Mouse (Mus musculus) heart, postnatal 10 days (tissue): ENCODE measurements around the gene Luc7l3. TPM values are rescaled to one million over a fixed set of nuclear protein-coding genes. Genes with fewer than 3 reads are reported as not detected.
A peak's percentile ranks its signal among the peaks of the same experiment; 100 is the strongest.

Experiments used
- DNase-seq, 2 experiments: peaks; one replicate each; pipeline ENCODE4 v3.0.0; 2021
- intact Hi-C: fragments of 180-260 bp; cut with DNase I; formaldehyde crosslinking; loops from one replicate; pipeline ENCODE4 v1.15.1; 2025
- total RNA-seq, 2 experiments: library from RNA; stranded (reverse); gene quantifications; 2 replicates each; pipeline ENCODE4 v1.2.3; 2021

Gene Luc7l3
- total RNA-seq, 2 experiments from 2014 or later, result 44.2 to 48.1 TPM

DNA sequence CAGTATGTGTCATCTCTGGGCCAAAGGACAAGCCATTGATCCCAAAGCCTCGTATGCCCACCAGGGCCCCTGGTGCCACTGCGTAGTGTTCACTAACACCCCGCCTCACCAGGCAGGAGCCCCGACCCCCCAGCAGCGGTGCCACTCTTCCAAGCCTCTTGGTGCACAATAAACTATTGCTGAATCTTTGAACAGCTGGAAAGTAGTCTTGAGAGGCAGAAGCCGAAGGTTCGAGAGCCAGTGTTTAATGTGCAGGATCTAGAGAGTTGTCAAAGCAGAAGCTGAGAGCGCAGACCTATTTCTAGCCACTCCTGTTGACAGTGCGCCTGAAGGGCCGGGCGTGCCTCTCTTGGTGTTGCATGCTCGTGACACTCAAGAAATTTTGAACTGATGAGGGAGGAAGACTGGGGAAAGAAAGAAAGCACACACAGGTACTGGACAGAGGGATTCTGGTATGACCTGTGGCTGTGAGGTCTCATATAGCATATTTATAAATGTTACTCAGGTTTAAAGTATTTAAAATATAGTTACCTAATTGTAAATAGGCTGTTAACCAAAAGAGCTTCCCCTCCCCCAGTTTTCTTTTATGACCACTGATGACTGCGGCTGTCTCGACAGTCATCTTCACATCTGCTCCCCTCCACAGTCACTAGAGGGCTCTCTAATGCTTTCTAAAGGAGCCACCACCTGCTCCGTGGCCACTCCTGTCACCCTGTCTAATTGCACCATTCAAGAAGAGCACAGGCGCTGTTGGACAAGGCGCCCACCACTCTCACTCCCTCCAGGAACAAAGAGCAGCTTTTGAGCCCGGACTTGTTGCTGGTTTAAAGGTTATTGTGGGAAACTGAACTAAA, 18.2 kb upstream of the Luc7l3 start:
- intact Hi-C loops, result loop anchor here (2.0 to 5.0 kb wide), 3 partner anchors 65 to 202 kb away; partner anchors contain the start of gene Spata20
- peak; percentile 63 to 69 for DNase-seq

DNA sequence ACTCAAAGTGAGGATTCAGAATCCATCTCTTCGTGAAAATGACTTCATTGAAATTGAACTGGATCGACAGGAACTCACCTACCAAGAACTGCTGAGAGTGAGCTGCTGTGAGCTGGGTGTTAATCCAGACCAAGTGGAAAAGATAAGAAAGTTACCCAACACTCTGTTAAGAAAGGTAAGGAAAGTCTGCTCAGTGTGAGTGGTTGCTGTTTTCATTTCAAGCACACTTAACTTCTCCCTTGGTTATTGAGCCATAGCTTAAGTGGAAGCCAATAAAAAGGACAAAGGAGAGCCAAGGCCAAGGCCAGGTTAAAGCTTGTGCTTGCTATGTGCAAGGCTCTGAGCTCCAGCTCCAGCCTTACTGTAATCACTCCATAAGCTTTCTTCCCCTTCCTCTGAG, 16.6 kb upstream of the Luc7l3 start:
- intact Hi-C loops, result loop anchor here (5.0 kb wide), 1 partner anchor 204 kb away; no protein-coding TSS in a partner anchor
- no peak for DNase-seq

DNA sequence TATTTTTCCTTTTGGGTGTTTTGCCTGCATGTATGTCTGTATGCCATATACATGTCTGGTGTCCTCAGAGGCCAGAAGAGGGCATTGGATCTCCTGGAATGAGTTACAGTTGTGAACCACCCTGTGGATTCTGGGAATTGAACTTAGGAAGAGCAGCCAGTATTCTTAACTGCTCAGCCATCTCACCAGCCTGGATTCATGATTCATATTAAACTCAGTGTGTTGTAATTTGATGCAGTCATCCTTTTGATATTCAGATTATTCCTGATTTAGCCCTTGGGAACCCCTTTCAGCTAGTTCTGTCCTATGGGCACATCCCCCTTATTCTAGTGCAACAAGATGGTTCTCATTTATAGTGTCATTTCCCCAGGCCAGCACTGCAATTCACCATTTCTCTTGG, 14.8 kb upstream of the Luc7l3 start:
- no peak for DNase-seq

DNA sequence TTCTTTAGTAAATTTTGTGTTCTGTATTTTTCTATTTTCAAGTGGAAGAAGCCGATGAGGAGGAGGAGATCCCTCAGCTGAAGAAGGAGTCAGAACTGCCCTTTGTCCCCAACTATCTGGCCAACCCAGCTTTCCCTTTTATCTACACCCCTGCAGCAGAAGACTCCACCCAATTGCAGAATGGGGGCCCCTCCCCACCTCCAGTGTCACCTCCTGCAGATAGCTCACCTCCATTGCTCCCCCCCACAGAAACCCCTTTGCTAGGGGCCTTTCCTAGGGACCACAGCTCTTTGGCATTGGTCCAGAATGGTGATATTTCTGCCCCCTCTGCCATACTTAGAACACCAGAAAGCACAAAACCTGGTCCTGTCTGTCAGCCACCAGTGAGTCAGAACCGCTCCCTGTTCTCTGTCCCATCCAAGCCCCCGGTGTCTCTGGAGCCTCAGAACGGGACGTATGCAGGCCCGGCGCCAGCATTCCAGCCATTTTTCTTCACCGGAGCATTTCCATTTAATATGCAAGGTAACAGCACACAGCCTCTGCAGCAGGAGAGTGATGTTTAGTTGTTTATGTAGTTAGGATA, 12.7 kb upstream of the Luc7l3 start:
- intact Hi-C loops, result no loop called here
- DNase-seq, result no peak

More for the DNA sequence above, 14.8 kb upstream of the Luc7l3 start:
- intact Hi-C loops, result loop anchor here (5.0 kb wide), 1 partner anchor 206 kb away; no protein-coding TSS in a partner anchor

DNA sequence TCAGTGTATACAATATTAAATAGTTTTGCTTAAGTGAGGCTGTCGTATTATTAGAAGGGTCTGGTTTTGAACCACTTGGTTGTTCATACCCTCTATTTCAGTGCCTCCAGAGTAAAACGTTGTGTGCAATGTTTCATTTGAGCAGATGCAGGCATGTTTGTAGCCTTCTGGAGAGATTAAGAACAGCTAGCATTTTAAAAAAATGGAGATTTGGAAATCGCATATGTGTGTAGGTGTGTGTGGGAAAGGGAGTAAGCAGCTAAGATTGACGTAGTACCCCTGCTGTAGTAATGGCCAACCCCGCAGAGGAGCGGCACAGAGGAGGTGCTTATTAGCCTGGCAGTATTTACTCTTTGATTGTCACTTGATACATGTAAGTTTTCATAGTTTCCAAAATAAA, 10.9 kb upstream of the Luc7l3 start:
- DNase-seq, result no peak
- intact Hi-C loops, result no loop called here

DNA sequence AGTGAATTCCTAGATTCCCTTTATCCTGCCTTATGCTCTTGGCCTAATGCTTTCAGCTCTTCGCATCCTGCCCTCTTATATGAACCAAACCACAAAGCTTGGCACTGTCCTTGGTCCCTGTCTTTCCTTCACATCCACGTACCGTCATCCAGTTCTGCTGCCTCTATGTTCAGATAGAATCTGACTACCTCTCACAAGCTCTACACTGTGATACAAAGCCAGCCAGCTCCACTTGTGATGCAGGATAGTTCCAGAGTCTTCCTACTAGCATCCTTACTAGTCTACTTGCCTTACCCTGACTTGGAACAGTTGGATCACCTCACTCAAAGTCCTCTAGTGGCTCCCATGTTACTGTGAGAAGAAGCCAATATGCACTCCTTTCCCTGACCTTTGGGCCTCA, 8.4 kb upstream of the Luc7l3 start:
- intact Hi-C loops, result no loop called here
- no peak for DNase-seq

DNA sequence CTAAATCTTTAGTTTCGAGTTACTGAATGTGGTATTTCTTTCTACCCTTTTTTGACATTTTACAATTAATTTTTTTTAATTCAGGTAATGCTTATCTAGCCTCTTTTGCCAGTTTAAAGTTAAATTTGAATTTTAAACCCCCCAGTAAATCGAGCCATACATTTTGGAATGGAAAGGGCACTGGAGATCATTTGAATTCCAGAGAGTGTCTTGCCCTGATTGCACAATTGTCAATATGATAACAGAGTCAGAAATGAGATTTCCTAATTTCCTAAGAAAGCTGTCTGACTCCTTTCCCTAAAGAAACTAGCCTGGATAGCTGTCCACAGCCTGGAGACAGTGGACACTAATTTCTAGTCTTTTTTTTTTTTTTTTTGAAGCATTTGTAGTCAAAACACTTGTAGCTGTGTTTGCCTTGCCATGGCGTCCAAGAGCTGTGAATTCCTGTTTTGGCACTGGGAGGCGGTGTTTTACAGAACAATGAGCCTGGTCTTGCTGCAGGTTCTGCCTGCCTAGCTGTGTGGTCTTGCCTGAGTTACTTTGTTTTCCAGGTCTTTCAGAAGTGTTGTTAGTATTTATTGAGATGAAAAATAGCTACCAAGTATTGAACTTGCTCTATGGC, 7.6 kb upstream of the Luc7l3 start:
- intact Hi-C loops, result loop anchor here (1.0 kb wide), 1 partner anchor 75 kb away; no protein-coding TSS in a partner anchor
- DNase-seq, result peak; percentile 69 to 74

DNA sequence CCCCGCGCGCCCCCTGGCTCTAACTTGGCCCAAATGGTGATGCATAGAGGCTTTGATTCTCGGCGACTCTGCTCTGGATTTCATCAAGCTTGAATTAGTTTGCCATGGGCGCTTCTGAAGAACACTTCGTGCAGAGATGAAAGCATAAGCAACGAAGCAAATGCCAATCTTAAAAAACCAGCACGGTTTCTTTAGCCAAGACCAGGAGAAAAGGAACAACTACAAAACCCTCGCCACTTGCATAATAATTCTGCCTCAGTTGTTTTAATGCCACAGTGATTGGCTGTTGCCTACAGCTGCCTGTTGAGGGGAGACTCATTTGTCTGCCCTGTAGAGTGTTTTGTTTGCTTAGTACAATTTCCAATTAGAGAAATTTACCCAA, 6.8 kb upstream of the Luc7l3 start:
- intact Hi-C loops, result loop anchor here (1.0 kb wide), 1 partner anchor 76 kb away; no protein-coding TSS in a partner anchor
- DNase-seq, result peak in 1 of 2 experiments; percentile 32

DNA sequence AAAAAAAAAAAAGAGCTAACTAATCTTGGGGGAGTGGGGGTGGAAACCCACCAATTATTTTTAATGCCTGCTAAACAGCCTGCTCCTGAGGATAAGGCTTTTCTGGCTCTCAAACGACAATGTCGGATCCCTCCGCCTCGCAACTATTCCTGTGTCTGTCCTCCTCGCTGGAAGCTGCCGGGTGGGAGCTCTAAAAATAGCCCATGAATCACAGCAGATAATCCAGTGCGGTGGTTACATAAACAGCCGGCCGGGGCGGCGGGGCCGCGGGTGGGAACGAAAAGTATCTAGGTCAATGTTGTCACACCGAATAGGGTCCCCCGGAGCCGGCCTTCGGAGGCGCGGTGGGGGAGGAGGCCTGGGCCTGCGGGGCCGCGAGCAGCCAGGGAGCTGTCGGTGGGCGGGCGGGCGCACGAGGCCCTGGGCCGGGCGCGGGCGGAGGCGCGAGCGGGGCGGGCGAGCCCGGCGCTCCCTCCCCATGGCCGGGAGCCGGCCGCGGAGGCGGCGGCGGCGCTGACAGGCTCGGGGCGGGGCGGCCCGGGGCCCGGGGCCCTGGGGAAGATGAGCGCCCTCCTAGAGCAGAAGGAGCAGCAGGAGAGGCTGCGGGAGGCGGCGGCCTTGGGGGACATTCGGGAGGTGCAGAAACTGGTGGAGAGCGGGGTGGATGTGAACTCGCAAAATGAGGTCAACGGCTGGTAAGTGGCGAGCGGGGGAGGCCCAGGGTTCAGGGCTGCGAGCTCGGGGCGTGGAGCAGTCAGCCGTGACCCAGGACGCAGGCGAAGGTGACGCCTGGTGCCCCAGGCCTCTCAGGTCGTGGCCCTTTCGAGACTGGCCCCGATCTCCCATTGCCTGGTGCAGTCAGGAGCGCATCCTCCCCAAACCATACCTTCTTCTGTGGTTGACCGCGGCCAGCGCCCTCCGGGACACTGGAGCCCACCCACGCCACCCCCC, 6.2 kb upstream of the Luc7l3 start, which contains the start of gene Ankrd40:
Gene Ankrd40 (plus strand): TSS at position 309 of the 951 bp plus-strand sequence.
- peak; percentile 96 to 97 for DNase-seq
- intact Hi-C loops, result no loop called here

DNA sequence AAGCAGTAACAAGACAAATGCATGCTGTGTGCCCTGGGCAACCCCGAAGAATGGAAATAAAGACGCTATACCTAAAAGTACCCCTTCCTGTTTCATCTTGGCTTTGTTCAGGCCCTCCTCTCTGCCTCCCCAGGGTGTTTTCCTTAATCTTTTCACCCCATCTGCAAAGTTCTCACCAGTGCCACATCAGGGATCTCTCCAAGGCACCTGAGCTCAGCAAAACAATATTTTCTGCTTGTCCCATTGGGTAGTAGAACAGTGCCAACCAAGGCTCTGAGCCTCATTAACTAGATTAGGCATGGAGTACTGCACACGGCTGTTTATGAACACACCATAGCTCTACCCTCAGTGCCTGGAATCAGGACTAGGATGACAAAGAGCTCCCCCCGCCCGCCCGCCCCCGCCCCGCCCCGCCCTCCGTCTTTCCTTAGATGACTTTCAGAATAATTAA, 5.2 kb upstream of the Luc7l3 start:
- peak; percentile 41 to 50 for DNase-seq
- intact Hi-C loops, result no loop called here

DNA sequence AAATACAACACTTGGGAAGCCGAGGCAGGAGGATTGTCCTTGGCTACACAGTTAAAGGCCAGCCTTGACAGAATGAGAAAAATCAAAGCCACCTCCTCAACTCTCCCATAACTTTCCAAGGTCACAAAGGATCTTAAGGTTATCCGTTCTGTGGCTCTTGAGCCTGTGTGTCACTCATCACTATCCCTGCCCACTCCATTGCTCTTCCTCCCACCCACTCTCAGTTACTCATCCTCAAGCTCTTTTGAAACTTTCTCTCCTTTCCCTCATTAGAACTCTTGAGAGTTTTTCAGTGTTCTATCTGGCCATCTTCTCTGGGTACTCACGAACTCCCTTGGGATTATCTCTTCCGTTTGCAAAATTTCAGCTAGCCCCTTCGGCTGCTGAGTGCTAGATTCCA, 2.8 kb upstream of the Luc7l3 start:
- intact Hi-C loops, result no loop called here
- no peak for DNase-seq

DNA sequence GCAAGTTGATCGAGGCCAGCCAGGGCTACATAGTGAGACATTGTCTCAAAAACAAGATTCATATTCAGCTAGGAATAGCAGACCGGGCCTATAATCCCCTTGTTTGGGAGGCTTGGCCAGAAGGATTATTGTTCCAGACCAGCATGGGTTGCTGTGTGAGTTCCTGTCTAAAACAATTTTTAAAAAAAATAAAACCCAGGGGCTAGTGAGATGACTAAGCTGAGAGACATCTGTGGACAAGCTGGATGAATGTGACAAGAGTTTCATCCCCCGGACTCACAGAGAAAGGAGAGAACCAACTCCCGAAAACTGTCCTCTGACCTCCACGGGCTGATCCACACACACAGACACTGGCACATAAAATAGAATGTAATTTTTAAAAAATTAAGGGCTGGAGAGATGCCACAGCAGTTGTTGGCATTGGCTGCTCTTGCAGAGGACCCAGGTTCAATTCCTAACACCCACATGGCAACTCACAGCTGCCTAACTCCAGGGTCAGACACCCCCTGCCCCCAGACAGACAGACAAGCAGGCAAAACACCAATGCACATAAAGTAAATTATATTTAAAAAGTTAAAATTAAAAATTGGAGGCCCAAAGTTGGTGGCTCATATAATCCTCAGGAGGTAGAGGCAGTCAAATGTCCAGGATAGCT, 1.6 kb upstream of the Luc7l3 start:
- intact Hi-C loops, result no loop called here
- no peak for DNase-seq

DNA sequence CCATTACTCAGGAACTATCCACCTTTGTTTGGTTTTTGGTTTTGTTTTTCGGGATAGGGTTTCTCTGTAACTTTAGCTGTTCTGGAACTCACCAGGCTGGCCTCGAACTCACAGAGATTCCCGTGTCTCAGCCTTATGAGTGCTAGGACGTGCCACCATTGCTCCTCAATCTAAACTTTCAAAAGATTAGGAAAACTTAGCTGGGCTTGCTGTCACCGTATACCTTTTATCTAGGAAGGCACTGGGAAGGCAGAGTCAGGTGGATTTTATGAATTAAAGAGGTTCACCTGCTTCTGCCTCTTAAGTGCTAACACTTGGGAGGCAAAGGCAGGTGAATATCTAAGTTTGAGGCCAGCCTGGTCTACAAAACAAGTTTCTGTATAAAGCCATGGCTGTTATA, 848 bp upstream of the Luc7l3 start:
- intact Hi-C loops, result no loop called here
- DNase-seq, result no peak

DNA sequence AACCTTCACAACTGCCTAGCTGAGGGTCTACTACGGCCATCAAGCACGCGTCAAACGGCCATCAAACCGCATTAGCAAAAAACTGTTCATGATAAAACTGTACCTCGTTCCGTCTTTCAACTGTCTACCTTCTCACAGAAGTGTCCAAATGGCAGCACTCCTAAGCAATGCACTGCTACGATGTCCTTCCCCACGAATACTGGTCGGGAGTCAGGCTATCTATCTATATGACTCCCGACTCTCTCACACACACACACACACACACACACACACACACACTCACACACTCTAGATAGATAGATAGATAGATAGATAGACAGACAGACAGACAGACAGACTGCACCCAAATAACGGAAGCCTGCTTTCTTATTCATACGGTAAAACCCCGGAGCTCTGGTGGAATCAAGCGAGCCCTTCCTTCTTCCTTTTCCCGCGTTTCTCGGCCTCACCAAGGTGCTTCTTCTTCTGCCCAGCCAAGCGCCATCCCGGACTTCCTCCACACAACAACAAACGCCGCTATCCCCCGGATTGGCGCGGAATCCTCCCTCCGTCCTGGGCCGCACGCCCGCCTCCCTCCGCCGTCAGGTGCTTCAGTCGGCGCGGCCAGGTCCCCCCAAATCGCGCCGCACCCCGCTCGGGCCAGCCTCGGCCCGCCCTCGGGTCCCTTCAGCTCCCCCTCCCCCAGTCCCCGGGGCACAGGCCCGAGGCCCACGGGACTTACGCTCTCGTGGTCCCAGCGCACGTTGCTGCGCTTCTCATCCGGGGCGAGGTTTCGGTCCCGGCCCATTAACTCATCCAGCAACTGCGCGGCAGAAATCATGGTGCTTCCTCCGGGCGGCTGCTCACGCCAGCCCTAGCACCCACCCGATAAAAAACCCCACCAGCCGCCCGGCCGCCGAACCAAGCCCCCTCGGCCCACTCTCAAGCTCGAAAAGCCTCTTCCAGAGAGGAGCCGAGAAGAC, 538 bp downstream of the Luc7l3 start:
- DNase-seq, result no peak
- intact Hi-C loops, result no loop called here

DNA sequence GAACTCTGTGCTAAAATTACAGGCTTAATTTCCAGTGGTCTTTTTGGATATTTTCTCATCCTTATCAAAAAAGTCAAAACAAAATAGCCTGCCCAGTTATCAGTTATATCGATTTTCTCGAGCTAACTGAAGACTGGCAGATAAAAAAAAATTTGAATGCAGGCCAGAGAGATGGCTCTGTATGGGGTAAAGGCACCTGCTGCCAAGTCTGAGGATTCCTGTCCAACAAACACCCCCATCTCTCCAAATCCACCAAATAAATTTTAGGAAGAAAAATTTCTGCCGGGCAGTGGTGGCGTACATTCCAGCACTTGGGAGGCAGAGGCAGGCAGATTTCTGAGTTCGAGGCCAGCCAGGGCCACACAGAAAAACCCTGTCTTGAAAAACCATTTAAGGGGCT, 3.7 kb downstream of the Luc7l3 start:
- no peak for DNase-seq
- intact Hi-C loops, result no loop called here

DNA sequence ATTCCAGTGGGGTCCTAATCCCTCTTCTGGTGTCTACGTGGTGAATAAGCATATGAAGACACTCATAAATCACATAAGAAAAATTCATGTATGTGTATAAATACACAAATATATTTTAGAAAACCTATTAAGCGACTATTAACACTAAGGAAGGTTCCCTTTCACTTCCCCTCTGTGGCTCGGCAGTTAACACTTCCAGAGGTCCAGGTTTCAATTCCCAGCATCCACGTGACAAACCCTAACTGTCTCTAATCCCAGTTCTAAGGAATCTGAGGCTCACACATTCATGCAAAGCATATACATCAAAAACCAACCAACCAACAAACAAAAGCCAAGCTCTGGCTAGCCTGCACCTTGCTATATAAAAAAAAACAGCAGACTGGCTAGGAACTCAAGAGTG, 4.3 kb downstream of the Luc7l3 start:
- intact Hi-C loops, result no loop called here
- no peak for DNase-seq

DNA sequence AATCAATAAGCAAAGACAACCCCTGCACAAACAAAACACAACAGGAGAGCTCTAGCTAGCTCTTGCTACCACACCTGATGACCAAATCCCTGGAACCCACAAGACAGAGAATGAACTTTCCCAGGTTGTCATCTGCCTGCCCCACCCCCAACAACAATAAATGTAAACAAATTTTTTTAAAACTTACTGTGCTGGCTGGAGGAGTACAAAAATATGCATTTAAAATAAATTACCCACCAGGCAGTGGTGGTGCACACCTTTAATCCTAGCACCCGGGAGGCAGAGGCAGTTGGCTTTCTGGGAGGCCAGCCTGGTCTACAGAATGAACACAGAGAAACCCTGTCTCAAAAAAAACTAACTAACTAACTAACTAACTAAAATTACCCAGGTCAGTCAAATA, 4.8 kb downstream of the Luc7l3 start:
- no peak for DNase-seq
- intact Hi-C loops, result no loop called here

DNA sequence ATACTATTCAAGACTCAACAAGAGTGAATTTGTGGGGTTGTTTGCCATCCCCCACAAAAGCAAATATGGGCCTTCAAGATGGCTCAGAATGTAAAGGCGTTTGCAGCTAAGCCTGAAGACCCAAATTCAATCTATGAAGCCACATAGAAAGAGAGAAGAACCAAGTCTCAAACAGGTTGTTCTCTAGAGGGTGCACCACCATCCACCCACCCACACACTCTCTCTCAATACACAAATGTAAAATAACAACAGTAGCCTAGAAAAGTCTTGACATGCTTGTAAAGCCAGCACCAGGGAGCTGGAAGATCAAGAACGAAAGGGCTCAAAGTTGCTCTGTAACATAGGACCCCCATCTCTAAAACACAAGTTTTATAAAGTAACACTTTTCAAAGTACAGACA, 5.3 kb downstream of the Luc7l3 start:
- intact Hi-C loops, result no loop called here

DNA sequence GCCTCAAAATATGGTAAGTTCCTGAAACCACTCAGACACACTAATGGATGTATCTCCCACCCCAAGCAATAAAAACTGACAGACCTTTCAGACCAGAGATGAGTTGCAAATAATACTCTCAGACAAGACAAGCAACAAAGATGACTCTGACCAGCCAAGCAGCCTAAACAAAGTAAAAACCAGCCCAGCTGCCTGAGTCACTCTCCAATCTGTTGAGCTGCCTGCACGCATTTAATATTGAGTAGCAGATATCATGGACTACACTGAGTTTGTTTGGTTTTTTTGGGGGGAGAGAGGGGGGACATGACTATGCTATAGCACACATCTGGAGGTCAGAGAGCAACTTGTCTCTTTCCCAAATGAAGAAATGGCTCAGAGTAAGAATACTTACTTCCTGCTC, 6.5 kb downstream of the Luc7l3 start:
- intact Hi-C loops, result loop anchor here (2.0 kb wide), 1 partner anchor 25 kb away; no protein-coding TSS in a partner anchor
- DNase-seq, result no peak

More for the DNA sequence above, 5.3 kb downstream of the Luc7l3 start:
- DNase-seq, result no peak
